Mouse (Mus musculus) midbrain, embryonic 10.5 days (tissue): ENCODE data around the gene Olfr132. TPM values are rescaled to one million over a fixed set of nuclear protein-coding genes. Genes with fewer than 3 reads are reported as not detected.
"Not testable (repeated sequence)": the region's sequence is repeated elsewhere in the genome, so short reads cannot be mapped to it uniquely, and the experiment has no call there.

ENCODE experiments used
- DNase-seq: peaks from one replicate; pipeline ENCODE4 v3.0.0-alpha.2; 2017; ENCODE audit warnings: low spot score
- H3K27ac ChIP-seq: fragments of 300-500 bp; sonication (generic); replicated peaks from 2 replicates; pipeline ENCODE4 v1.5.1; 2016; ENCODE audit warnings: mild to moderate bottlenecking
- H3K27me3 ChIP-seq: fragments of 300-500 bp; sonication (generic); 2 replicates; pipeline ENCODE4 v1.6.1; 2016; ENCODE audit warnings: low read depth, mild to moderate bottlenecking; ENCODE audit not compliant: poor library complexity, severe bottlenecking
- H3K36me3 ChIP-seq: fragments of 300-500 bp; sonication (generic); 2 replicates; pipeline ENCODE4 v1.6.1; 2016; ENCODE audit warnings: mild to moderate bottlenecking, moderate library complexity
- H3K4me1 ChIP-seq: fragments of 300-500 bp; sonication (generic); 2 replicates; pipeline ENCODE4 v1.6.1; 2016
- H3K4me3 ChIP-seq: fragments of 300-500 bp; sonication (generic); 2 replicates; pipeline ENCODE4 v1.5.1; 2016; ENCODE audit warnings: mild to moderate bottlenecking, moderate library complexity
- H3K9me3 ChIP-seq: fragments of 300-500 bp; sonication (generic); replicated peaks from 2 replicates; pipeline ENCODE4 v1.6.1; 2016; ENCODE audit warnings: mild to moderate bottlenecking
- WGBS: fragments of 180-500 bp; shearing (Covaris S2); methylation state at CpG from one replicate; pipeline ENCODE4 v1.1.7; 2016; 5-methylcytosine and 5-hydroxymethylcytosine counted together
- polyA plus RNA-seq: library from polyadenylated mRNA; unstranded; fragments of >200 nt; fragmentation: Nextera tagmentation; extraction: Ambion mirVana; gene quantifications from 2 replicates; pipeline ENCODE4 v1.2.1, GENCODE M21; 2016

The Olfr132 gene
- not detected in 2 replicates for polyA plus RNA-seq

DNA sequence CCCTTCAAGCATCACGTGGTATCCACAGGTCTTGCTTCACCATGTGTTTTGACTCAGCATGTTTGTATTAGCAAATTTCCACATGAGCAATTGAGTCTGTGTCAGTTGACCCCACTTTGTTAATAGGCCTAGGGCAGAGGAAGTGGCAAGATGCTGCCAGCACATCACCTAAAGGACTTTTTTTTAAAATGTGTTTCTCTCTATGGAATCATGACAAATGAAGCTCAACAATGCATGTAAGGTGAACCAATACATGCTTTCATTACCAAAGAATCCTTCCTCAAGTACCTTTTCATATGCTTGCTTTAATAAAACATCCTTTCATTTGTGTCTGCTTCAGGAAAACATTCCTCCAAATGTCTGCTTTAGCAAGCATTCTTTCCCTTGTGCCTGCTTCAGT, at the start of gene Olfr132:
Gene Olfr132, minus strand, starts transcription at position 101 of the 400 bp plus-strand sequence.
- DNase-seq = no peak
- Histone ChIP-seq H3K4me3 (no peak within 1 kb of the TSS), H3K36me3 (no peaks in the 10 kb centered on the region), H3K4me1 (no peaks in the 10 kb centered on the region), H3K27me3 (no peaks in the 10 kb centered on the region), H3K9me3 (no peaks in the 10 kb centered on the region), H3K27ac (no peak within 1 kb of the TSS)
- 85% methylated on average over 1 of the region's 1 CpGs for WGBS

DNA sequence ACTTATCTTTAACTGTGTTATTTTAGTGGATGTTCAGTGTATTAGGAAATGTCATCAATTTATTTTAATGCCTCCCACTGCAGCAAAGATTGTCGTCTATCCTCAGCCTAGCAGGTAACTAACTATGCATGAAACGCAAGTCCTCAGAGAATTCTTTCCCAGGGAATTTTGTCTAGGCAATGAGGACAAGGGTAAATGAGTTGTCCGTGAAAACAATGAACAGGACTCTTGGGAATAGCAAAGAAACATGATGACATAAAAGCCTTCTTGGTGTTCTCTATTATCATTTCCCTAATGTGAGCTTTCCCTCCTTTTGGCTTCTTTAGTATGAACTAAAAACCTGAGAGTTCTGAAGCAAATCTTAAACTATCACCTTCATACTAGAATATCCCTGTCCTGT, 36.8 kb upstream of the Olfr132 start, which contains the start of gene Olfr134:
Gene Olfr134, plus strand, starts transcription at position 301 of the 400 bp plus-strand sequence.
- Histone ChIP-seq H3K27me3 (no peaks in the 10 kb centered on the region), H3K4me3 (no peak within 1 kb of the TSS), H3K36me3 (no peaks in the 10 kb centered on the region), H3K9me3 (no peaks in the 10 kb centered on the region), H3K4me1 (no peaks in the 10 kb centered on the region), H3K27ac (no peak within 1 kb of the TSS)
- DNase-seq = no peak
- WGBS = 78% methylated on average over 3 of the region's 3 CpGs

DNA sequence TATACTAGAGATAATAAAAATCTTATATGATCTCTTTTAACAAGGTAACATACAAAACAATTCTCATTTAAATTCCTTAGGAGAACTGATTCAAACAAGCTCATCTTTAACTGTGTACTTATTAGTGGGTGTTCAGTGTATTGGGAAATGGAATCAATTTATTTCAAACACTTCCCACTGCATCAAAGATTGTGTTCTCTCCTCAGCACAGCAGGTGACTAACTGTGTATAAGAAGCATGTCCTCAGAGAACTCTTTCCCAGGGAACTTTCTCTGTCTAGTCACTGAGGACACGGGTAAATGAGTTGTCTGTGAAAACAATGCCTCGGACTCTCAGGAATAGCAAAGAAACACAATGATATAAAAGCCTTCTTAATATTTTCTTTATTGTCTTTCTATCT, 10.7 kb upstream of the Olfr132 start, which contains the start of gene Olfr133:
Gene Olfr133, plus strand, starts transcription at position 301 of the 400 bp plus-strand sequence.
- Histone ChIP-seq H3K27ac (no peak within 1 kb of the TSS), H3K4me1 (no peaks in the 10 kb centered on the region), H3K36me3 (no peaks in the 10 kb centered on the region), H3K27me3 (no peaks in the 10 kb centered on the region), H3K4me3 (no peak within 1 kb of the TSS), H3K9me3 (no peaks in the 10 kb centered on the region; the same call in 1 of the 2 replicates)
- DNase-seq = no peak
- WGBS = 75% methylated on average over 2 of the region's 2 CpGs

DNA sequence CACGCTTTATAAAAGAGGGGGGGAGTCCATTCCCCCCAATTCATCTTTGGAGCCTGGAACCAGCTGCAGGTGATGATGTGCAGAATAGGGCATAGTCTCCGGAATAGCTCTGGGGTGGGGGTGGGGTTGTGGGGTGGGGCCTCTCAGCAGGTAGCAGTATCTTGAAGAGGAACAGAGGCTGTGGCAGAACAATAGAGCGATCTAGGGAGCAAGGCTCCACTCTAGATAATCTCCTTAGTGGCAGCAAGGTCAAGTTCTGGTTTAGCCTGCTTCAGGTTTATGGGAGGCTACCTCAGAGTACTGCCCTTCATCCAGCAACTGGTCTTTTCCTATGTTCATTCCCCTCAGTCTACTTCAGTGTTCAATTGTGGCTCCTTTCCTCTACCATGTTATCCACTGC, 9.0 kb downstream of the Olfr132 start:
- 62% methylated on average over 3 of the region's 3 CpGs for WGBS
- not testable (repeated sequence) for H3K4me1 ChIP-seq, H3K4me3 ChIP-seq, H3K9me3 ChIP-seq, H3K36me3 ChIP-seq, H3K27ac ChIP-seq, DNase-seq, H3K27me3 ChIP-seq

DNA sequence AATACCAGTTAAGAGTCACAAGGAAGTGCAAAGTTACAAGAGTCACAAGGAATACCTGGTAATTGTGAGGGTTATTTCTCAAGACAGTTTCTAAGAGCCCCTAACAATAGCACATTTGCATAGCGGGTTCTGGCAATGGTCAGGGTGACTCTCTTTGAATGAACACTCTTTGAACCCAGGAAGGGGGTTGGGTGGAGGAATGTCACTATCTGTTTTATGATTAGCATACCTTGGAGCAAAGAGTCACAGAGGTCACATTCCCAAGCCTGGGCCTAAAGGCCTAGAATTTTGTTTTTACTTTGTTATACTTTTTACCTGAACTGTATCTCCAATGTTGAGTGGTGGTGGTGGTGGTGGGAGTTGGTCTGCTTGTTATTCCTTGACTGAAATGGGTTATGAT, 10.1 kb downstream of the Olfr132 start:
- H3K4me3 ChIP-seq, H3K27ac ChIP-seq, H3K36me3 ChIP-seq, DNase-seq, H3K4me1 ChIP-seq, H3K9me3 ChIP-seq, H3K27me3 ChIP-seq: not testable (repeated sequence)
- 74% methylated on average over 1 of the region's 1 CpGs for WGBS

DNA sequence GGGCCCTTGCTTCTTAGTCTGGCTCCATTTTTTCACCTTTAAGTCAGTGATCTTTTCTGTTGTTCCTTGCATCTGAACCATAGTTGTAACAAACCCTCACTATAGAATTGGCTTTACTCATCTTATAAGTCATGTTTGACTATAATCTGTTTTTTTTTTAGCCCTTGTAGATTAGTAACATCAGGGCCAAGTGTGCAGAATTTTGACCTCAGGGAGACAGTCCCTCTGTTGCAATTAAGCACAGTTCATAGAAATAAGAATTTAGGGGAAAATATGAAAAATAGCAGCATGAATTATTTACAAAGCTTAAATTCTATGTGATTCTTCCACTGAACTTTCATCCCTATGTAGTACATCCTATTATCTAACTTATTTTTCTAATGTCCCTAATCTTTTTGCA, 45.7 kb downstream of the Olfr132 start, which contains the start of gene Olfr131:
Gene Olfr131, minus strand, starts transcription at position 101 of the 400 bp plus-strand sequence.
- no peaks in the 10 kb centered on the region for H3K9me3 ChIP-seq
- no peaks in the 10 kb centered on the region for H3K27me3 ChIP-seq
- no peak within 1 kb of the TSS for H3K27ac ChIP-seq
- no peaks in the 10 kb centered on the region for H3K4me1 ChIP-seq
- no peak within 1 kb of the TSS for H3K4me3 ChIP-seq
- no peaks in the 10 kb centered on the region for H3K36me3 ChIP-seq
- DNase-seq = no peak

DNA sequence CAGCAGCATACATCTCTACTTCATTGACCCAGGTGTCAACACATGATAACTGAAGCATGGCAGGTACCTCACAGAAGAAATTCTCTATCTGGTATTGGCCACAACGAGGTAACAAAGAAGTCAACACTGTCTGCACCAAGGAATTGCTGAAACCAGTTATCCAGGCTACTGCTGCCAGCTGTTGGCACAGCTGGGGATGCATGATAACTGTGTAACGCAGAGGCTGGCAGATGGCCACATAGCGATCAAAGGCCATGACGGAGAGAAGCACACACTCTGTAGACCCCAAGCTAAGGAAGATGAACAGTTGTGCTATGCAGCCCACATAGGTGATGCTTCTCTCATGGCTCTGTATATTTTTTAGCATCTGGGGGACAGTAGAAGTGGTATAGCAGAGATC, 52.0 kb downstream of the Olfr132 start:
- Histone ChIP-seq H3K27ac (no peak overlapping the region), H3K27me3 (no peaks in the 10 kb centered on the region), H3K36me3 (no peaks in the 10 kb centered on the region), H3K4me1 (no peaks in the 10 kb centered on the region), H3K9me3 (no peaks in the 10 kb centered on the region; the same call in 1 of the 2 replicates), H3K4me3 (no peak overlapping the region)
- 94% methylated on average over 4 of the region's 4 CpGs for whole genome bisulfite sequencing
- no peak for DNase-seq

Other genes starting within 250 kb of the Olfr132 start
- not detected in 2 replicates for gene Olfr127, start 234.1 kb downstream of the Olfr132 start, polyA plus RNA-seq
- gene Olfr128, start 214.0 kb downstream of the Olfr132 start, polyA plus RNA-seq = not detected in 2 replicates
- not detected in 2 replicates for gene Olfr761, start 181.4 kb downstream of the Olfr132 start, polyA plus RNA-seq
- gene Olfr129, start 74.4 kb downstream of the Olfr132 start, polyA plus RNA-seq = not detected in 2 replicates
- not detected in 2 replicates for gene Olfr130, start 70.6 kb downstream of the Olfr132 start, polyA plus RNA-seq
- not detected in 2 replicates for gene Olfr131, start 45.8 kb downstream of the Olfr132 start, polyA plus RNA-seq
- not detected in 2 replicates for gene Olfr133, start 10.8 kb upstream of the Olfr132 start, polyA plus RNA-seq
- gene Olfr134, start 36.9 kb upstream of the Olfr132 start, polyA plus RNA-seq = not detected in 2 replicates
- gene Olfr135, start 69.8 kb upstream of the Olfr132 start, polyA plus RNA-seq = not detected in 2 replicates
- gene Olfr138, start 126.5 kb upstream of the Olfr132 start, polyA plus RNA-seq = not detected in 2 replicates
- not detected in 2 replicates for gene Olfr137, start 173.0 kb upstream of the Olfr132 start, polyA plus RNA-seq
- not detected in 2 replicates for gene Olfr136, start 195.3 kb upstream of the Olfr132 start, polyA plus RNA-seq